Mouse (Mus musculus) CH12.LX (cell line): ENCODE results near the gene Muc13. TPM values are rescaled to one million over a fixed set of nuclear protein-coding genes. Genes with fewer than 3 reads are reported as not detected.
A peak's percentile ranks its signal among the peaks of the same experiment; 100 is the strongest.

Source experiments
- DNase-seq: peaks from one replicate; pipeline ENCODE4 v3.0.0-alpha.2; 2013; ENCODE audit errors: extremely low read depth
- H3K27ac ChIP-seq: 2 replicates; pipeline ENCODE4 v1.5.1; 2012; ENCODE audit warnings: low read depth, mild to moderate bottlenecking, control low read depth, moderate library complexity; ENCODE audit not compliant: insufficient read depth
- H3K27me3 ChIP-seq: replicated peaks from 2 replicates; pipeline ENCODE3; 2012; ENCODE audit warnings: inconsistent platforms
- H3K36me3 ChIP-seq, 2 experiments: replicated peaks in 1 of 2; 2 replicates each; pipeline versions ENCODE3 to v1.6.1; 2012; ENCODE audit warnings: inconsistent platforms in 1 of 2, low read length in 1 of 2, mild to moderate bottlenecking in 1 of 2, mixed read lengths in 1 of 2, moderate library complexity in 1 of 2; ENCODE audit not compliant: control insufficient read depth in 1 of 2, insufficient read depth in 1 of 2
- H3K4me1 ChIP-seq, 2 experiments: 2 replicates each; pipeline ENCODE4 v1.6.1; 2012; ENCODE audit warnings: inconsistent platforms in 1 of 2, moderate library complexity in 1 of 2; ENCODE audit not compliant: insufficient read depth in 2 of 2, control insufficient read depth in 1 of 2
- H3K4me2 ChIP-seq: 2 replicates; pipeline ENCODE4 v1.6.1; 2012; ENCODE audit warnings: low read depth, mild to moderate bottlenecking, control low read depth; ENCODE audit not compliant: poor library complexity, insufficient read depth, severe bottlenecking
- H3K4me3 ChIP-seq, 3 experiments: fragments of 150-350 bp in 1 of 3; sonication (generic) in 1 of 3; replicated peaks in 1 of 3; 2 replicates each; pipeline versions ENCODE3 to v1.5.1; 2011 to 2012; ENCODE audit warnings: low read depth in 2 of 3, low read length in 2 of 3, mild to moderate bottlenecking in 2 of 3, moderate library complexity in 2 of 3, control low read depth in 1 of 3, improper control_type of control experiment in 1 of 3, inconsistent platforms in 1 of 3, mixed read lengths in 1 of 3; ENCODE audit not compliant: poor library complexity in 1 of 3
- H3K79me2 ChIP-seq: replicated peaks from 2 replicates; pipeline ENCODE4 v1.6.1; 2012; ENCODE audit warnings: mild to moderate bottlenecking, moderate library complexity; ENCODE audit not compliant: control insufficient read depth, poor library complexity, insufficient read depth, severe bottlenecking; ENCODE audit errors: extremely low read depth
- H3K9ac ChIP-seq: 2 replicates; pipeline ENCODE4 v1.6.1; 2012; ENCODE audit warnings: low read depth, mild to moderate bottlenecking, control low read depth, moderate library complexity; ENCODE audit not compliant: insufficient read depth
- H3K9me3 ChIP-seq: replicated peaks from 2 replicates; pipeline ENCODE3; 2012; ENCODE audit warnings: low read length, inconsistent platforms, mixed read lengths
- BHLHE40 ChIP-seq: IDR thresholded peaks from 2 replicates; pipeline ENCODE4 v1.6.1; 2011; ENCODE audit warnings: mild to moderate bottlenecking, low read depth, low read length, improper control_type of control experiment
- CHD1 ChIP-seq: IDR thresholded peaks from 2 replicates; pipeline ENCODE4 v1.6.1; 2012; ENCODE audit warnings: low read depth, low read length, improper control_type of control experiment, inconsistent platforms
- CHD2 ChIP-seq: IDR thresholded peaks from 2 replicates; pipeline ENCODE4 v1.6.1; 2011; ENCODE audit warnings: low read length, improper control_type of control experiment
- CTCF ChIP-seq, 2 experiments: IDR thresholded peaks in 1 of 2; conservative IDR thresholded peaks in 1 of 2; 2 replicates each; pipeline ENCODE4 v1.5.1; 2011 to 2012; ENCODE audit warnings: low read depth in 2 of 2, low read length in 2 of 2, improper control_type of control experiment in 1 of 2, inconsistent platforms in 1 of 2, mild to moderate bottlenecking in 1 of 2, moderate library complexity in 1 of 2
- E2F4 ChIP-seq: IDR thresholded peaks from 2 replicates; pipeline ENCODE4 v1.6.1; 2011; ENCODE audit warnings: low read depth, low read length, improper control_type of control experiment; ENCODE audit not compliant: insufficient replicate concordance
- ELF1 ChIP-seq: IDR thresholded peaks from 2 replicates; pipeline ENCODE4 v1.6.1; 2014; ENCODE audit warnings: low read depth, mild to moderate bottlenecking, inconsistent platforms, low read length, improper control_type of control experiment
- EP300 ChIP-seq: IDR thresholded peaks from 2 replicates; pipeline ENCODE4 v1.6.1; 2011; ENCODE audit warnings: low read length, improper control_type of control experiment
- ETS1 ChIP-seq: conservative IDR thresholded peaks from 2 replicates; pipeline ENCODE4 v1.6.1; 2012; ENCODE audit warnings: low read depth, mild to moderate bottlenecking, inconsistent platforms, low read length, improper control_type of control experiment, moderate library complexity
- GABPA ChIP-seq: IDR thresholded peaks from 2 replicates; pipeline ENCODE4 v1.6.1; 2012; ENCODE audit warnings: low read depth, low read length, improper control_type of control experiment, inconsistent platforms; ENCODE audit not compliant: insufficient replicate concordance
- HCFC1 ChIP-seq: IDR thresholded peaks from 2 replicates; pipeline ENCODE4 v1.6.1; 2012; ENCODE audit warnings: low read depth, mild to moderate bottlenecking, inconsistent platforms, low read length, improper control_type of control experiment
- IRF4 ChIP-seq: IDR thresholded peaks from 2 replicates; pipeline ENCODE4 v1.6.1; 2014; ENCODE audit warnings: low read depth, mild to moderate bottlenecking, inconsistent platforms, low read length, improper control_type of control experiment
- JUN ChIP-seq: IDR thresholded peaks from 2 replicates; pipeline ENCODE4 v1.6.1; 2011; ENCODE audit warnings: low read depth, mild to moderate bottlenecking, low read length, improper control_type of control experiment, moderate library complexity; ENCODE audit not compliant: insufficient read depth
- JUND ChIP-seq: conservative IDR thresholded peaks from 2 replicates; pipeline ENCODE4 v1.6.1; 2011; ENCODE audit warnings: low read depth, low read length, improper control_type of control experiment
- KAT2A ChIP-seq: IDR thresholded peaks from 2 replicates; pipeline ENCODE4 v1.6.1; 2012; ENCODE audit warnings: low read length, improper control_type of control experiment, inconsistent platforms; ENCODE audit not compliant: insufficient replicate concordance
- MAFK ChIP-seq: IDR thresholded peaks from 2 replicates; pipeline ENCODE4 v1.6.1; 2011; ENCODE audit warnings: low read length, improper control_type of control experiment; ENCODE audit not compliant: insufficient replicate concordance
- MAX ChIP-seq: IDR thresholded peaks from 2 replicates; pipeline ENCODE4 v1.6.1; 2011; ENCODE audit warnings: low read length, improper control_type of control experiment
- MAZ ChIP-seq: IDR thresholded peaks from 2 replicates; pipeline ENCODE4 v1.6.1; 2012; ENCODE audit warnings: low read depth, mild to moderate bottlenecking, inconsistent platforms, low read length, improper control_type of control experiment, moderate library complexity
- MEF2A ChIP-seq: IDR thresholded peaks from 2 replicates; pipeline ENCODE4 v1.6.1; 2014; ENCODE audit warnings: low read depth, mild to moderate bottlenecking, inconsistent platforms, low read length, improper control_type of control experiment, borderline replicate concordance
- MXI1 ChIP-seq: IDR thresholded peaks from 2 replicates; pipeline ENCODE4 v1.6.1; 2011; ENCODE audit warnings: mild to moderate bottlenecking, low read depth, low read length, improper control_type of control experiment
- MYC ChIP-seq: IDR thresholded peaks from 2 replicates; pipeline ENCODE4 v1.6.1; 2011; ENCODE audit warnings: low read depth, mild to moderate bottlenecking, improper control_type of control experiment, low read length
- NELFE ChIP-seq: IDR thresholded peaks from 2 replicates; pipeline ENCODE4 v1.6.1; 2011; ENCODE audit warnings: low read depth, low read length, improper control_type of control experiment
- NRF1 ChIP-seq: IDR thresholded peaks from 2 replicates; pipeline ENCODE4 v1.6.1; 2014; ENCODE audit warnings: low read depth, mild to moderate bottlenecking, inconsistent platforms, low read length, improper control_type of control experiment, moderate library complexity
- PAX5 ChIP-seq: IDR thresholded peaks from 2 replicates; pipeline ENCODE4 v1.6.1; 2012; ENCODE audit warnings: low read length, inconsistent platforms, mixed read lengths
- POLR2A ChIP-seq: IDR thresholded peaks from 2 replicates; pipeline ENCODE4 v1.6.1; 2011; ENCODE audit warnings: low read depth, mild to moderate bottlenecking, improper control_type of control experiment, low read length
- POLR2AphosphoS2 ChIP-seq: IDR thresholded peaks from 2 replicates; pipeline ENCODE4 v1.6.1; 2011; ENCODE audit warnings: low read depth, low read length, improper control_type of control experiment
- RAD21 ChIP-seq: IDR thresholded peaks from 2 replicates; pipeline ENCODE4 v1.6.1; 2011; ENCODE audit warnings: low read depth, mild to moderate bottlenecking, low read length, improper control_type of control experiment, moderate library complexity
- RCOR1 ChIP-seq: conservative IDR thresholded peaks from 2 replicates; pipeline ENCODE4 v1.6.1; 2012; ENCODE audit warnings: low read depth, mild to moderate bottlenecking, inconsistent platforms, low read length, improper control_type of control experiment
- SIN3A ChIP-seq: IDR thresholded peaks from 2 replicates; pipeline ENCODE4 v1.6.1; 2012; ENCODE audit warnings: low read length, improper control_type of control experiment, inconsistent platforms
- SMC3 ChIP-seq: IDR thresholded peaks from 2 replicates; pipeline ENCODE4 v1.6.1; 2011; ENCODE audit warnings: low read depth, low read length, improper control_type of control experiment
- TBP ChIP-seq: conservative IDR thresholded peaks from 2 replicates; pipeline ENCODE4 v1.6.1; 2011; ENCODE audit warnings: low read depth, low read length, improper control_type of control experiment
- TCF12 ChIP-seq: IDR thresholded peaks from 2 replicates; pipeline ENCODE4 v1.6.1; 2014; ENCODE audit warnings: low read depth, mild to moderate bottlenecking, inconsistent platforms, low read length, improper control_type of control experiment
- UBTF ChIP-seq: IDR thresholded peaks from 2 replicates; pipeline ENCODE4 v1.6.1; 2012; ENCODE audit warnings: low read depth, mild to moderate bottlenecking, inconsistent platforms, low read length, improper control_type of control experiment, moderate library complexity
- USF1 ChIP-seq: IDR thresholded peaks from 2 replicates; pipeline ENCODE4 v1.6.1; 2014; ENCODE audit warnings: low read depth, mild to moderate bottlenecking, inconsistent platforms, low read length, improper control_type of control experiment
- USF2 ChIP-seq: conservative IDR thresholded peaks from 2 replicates; pipeline ENCODE4 v1.6.1; 2011; ENCODE audit warnings: low read depth, low read length, improper control_type of control experiment
- ZC3H11A ChIP-seq: IDR thresholded peaks from 2 replicates; pipeline ENCODE4 v1.6.1; 2012; ENCODE audit warnings: low read depth, mild to moderate bottlenecking, inconsistent platforms, low read length, improper control_type of control experiment
- ZKSCAN1 ChIP-seq: IDR thresholded peaks from 2 replicates; pipeline ENCODE4 v1.6.1; 2012; ENCODE audit warnings: low read depth, inconsistent platforms, low read length, improper control_type of control experiment, borderline replicate concordance
- ZMIZ1 ChIP-seq: IDR thresholded peaks from 2 replicates; pipeline ENCODE4 v1.6.1; 2012; ENCODE audit warnings: low read depth, mild to moderate bottlenecking, inconsistent platforms, low read length, improper control_type of control experiment
- ZNF384 ChIP-seq: IDR thresholded peaks from 2 replicates; pipeline ENCODE4 v1.6.1; 2012; ENCODE audit warnings: low read depth, low read length, improper control_type of control experiment, inconsistent platforms
- dilution Hi-C: fragments of 300-500 bp; cut with MboI; formaldehyde crosslinking; loops from 2 replicates; pipeline ENCODE4 v1.14.3; 2020; ENCODE audit warnings: low sequenced_read_pairs; ENCODE audit not compliant: extremely low pct_unique_long_range_greater_than_20kb, extremely low pct_ligation_motif_present
- in situ Hi-C: fragments of 300-500 bp; cut with MboI; formaldehyde crosslinking; loops from 3 replicates; pipeline ENCODE4 v1.14.3; 2019; ENCODE audit warnings: low sequenced_read_pairs, low pct_ligation_motif_present, low pct_unique_long_range_greater_than_20kb, mixed read lengths
- polyA plus RNA-seq: library from polyadenylated mRNA; unstranded; fragments of >175 nt; gene quantifications from 2 replicates; pipeline ENCODE4 v1.2.1, GENCODE M21; 2012; ENCODE audit warnings: low read depth; ENCODE audit not compliant: insufficient read length
- total RNA-seq, 2 experiments: library from RNA; depleted of rRNA; stranded (reverse); fragments of 300-350 nt in 1 of 2; fragments of >200 nt in 1 of 2; gene quantifications; 2 replicates each; pipeline ENCODE4 v1.2.3; 2012 to 2014

Gene Muc13
- total and polyA plus RNA-seq, 3 experiments = not detected

DNA sequence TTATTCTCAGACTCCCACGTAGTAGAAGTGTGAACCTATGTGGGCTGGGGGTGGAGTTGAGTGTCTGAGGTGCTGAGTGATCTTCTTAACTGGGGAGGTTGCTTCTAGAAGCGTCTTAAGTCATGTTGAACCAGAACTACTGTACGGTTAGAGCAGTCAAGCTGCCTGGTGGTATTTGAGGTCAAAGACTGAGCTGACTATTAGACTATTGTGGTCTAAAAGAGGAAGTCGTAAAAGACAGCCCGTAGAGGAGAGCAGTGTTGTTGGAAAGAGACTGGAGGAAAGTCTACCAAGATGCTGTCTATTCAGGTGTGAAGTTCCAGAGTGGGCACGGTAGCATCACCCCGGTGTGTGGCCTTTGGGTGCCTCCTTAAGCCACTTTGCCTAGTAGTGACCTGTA, 24.0 kb upstream of the Muc13 start:
- H3K9ac ChIP-seq = no peak overlapping the region
- no peak overlapping the region for H3K4me3 ChIP-seq
- H3K27me3 ChIP-seq = no peaks in the 10 kb centered on the region
- DNase-seq = peak; percentile 96
- H3K9me3 ChIP-seq = peaks cover 4% of the 10 kb centered on the region
- peaks cover 21 to 52% of the 10 kb centered on the region in 2 experiments for H3K4me1 ChIP-seq
- dilution Hi-C loops = no loop called here
- in situ Hi-C loops = no loop called here
- H3K4me2 ChIP-seq = peak overlapping the region; percentile 3; the same call in 1 of the 2 replicates
- no peaks in the 10 kb centered on the region for H3K79me2 ChIP-seq
- TF ChIP-seq MAX = no peak; the same call in 1 of the 2 replicates
- no peak; the same call in 1 of the 2 replicates for TF ChIP-seq USF2
- TF ChIP-seq ZKSCAN1 = no peak
- peak; percentile 87 for TF ChIP-seq MEF2A
- TF ChIP-seq ELF1 = peak; percentile 41; the same call in 1 of the 2 replicates
- peak; percentile 15 for TF ChIP-seq SMC3
- TF ChIP-seq NELFE = 0 out of 2 replicates have a peak, but pooled peaks have one; percentile 23
- no peak; the same call in 1 of the 2 replicates for TF ChIP-seq MXI1
- TF ChIP-seq POLR2A = no peak
- TF ChIP-seq HCFC1 = no peak; the same call in 1 of the 2 replicates
- no peak; the same call in 1 of the 2 replicates for TF ChIP-seq ZC3H11A
- TF ChIP-seq E2F4 = no peak
- TF ChIP-seq MAFK = peak; percentile 95
- no peak; the same call in 1 of the 2 replicates for TF ChIP-seq RAD21
- TF ChIP-seq TBP = peak; percentile 66; the same call in 1 of the 2 replicates
- TF ChIP-seq IRF4 = peak; percentile 83
- TF ChIP-seq EP300 = peak; percentile 96
- TF ChIP-seq USF1 = no peak
- TF ChIP-seq TCF12 = peak; percentile 78
- peak; percentile 71 for TF ChIP-seq ZMIZ1
- TF ChIP-seq GABPA = no peak
- peak; percentile 25; the same call in 1 of the 2 replicates for TF ChIP-seq NRF1
- TF ChIP-seq PAX5 = no peak
- peak; percentile 52 for TF ChIP-seq JUN
- TF ChIP-seq POLR2AphosphoS2 = 0 out of 2 replicates have a peak, but pooled peaks have one; percentile 12
- TF ChIP-seq BHLHE40 = peak; percentile 85
- TF ChIP-seq MYC = no peak
- 0 out of 2 replicates have a peak, but pooled peaks have one; percentile 28 for TF ChIP-seq UBTF
- TF ChIP-seq MAZ = peak; percentile 68
- TF ChIP-seq SIN3A = peak; percentile 83
- TF ChIP-seq CHD2 = no peak
- no peak for TF ChIP-seq KAT2A
- TF ChIP-seq ETS1 = peak; percentile 69
- no peak for TF ChIP-seq CTCF (conservative IDR thresholded peaks at IDR 0.05 in 1 of 2, IDR thresholded peaks at IDR 0.05 in 1 of 2; ENCODE audit: low read depth in 2 of 2, low read length in 2 of 2)
- no peak; the same call in 1 of the 2 replicates for TF ChIP-seq JUND
- peak; percentile 23; the same call in 1 of the 2 replicates for TF ChIP-seq ZNF384
- peak; percentile 89 for TF ChIP-seq RCOR1
- no peak; the same call in 1 of the 2 replicates for TF ChIP-seq CHD1
- TF ChIP-seq, all 38 proteins: peak for 20
- Histone ChIP-seq H3K27ac (peak overlapping the region; percentile 61; the same call in 1 of the 2 replicates), H3K36me3 (peaks cover 21 to 32% of the 10 kb centered on the region in 2 experiments)
